8 mouse cellular contexts compared by ENCODE assay signal in genomic region chr2:170131981-170132460, GRCm38 (mm10). TPM values are rescaled to one million over a fixed set of nuclear protein-coding genes. Genes with fewer than 3 reads are reported as not detected.
DNase-seq lines count a peak whose midpoint lies in the region; ATAC-seq and TF ChIP-seq lines count a peak whose summit lies in the region.

No protein-coding gene starts in this region.

- H3K79me3 ChIP-seq in C2C12 (ENCODE audit: low read depth) = peaks cover 23% of the 10 kb centered on the region

- H3K9me3 ChIP-seq in forebrain, embryonic 14.5 days (replicated peaks; ENCODE audit: control insufficient read depth, low read length) = no peaks in the 10 kb centered on the region
- H3K9me3 ChIP-seq in liver, embryonic 12.5 days (replicated peaks) = no peaks in the 10 kb centered on the region

- H3K4me3 ChIP-seq in gastrocnemius, adult 2 months = peak overlapping the region; percentile 95
- peak overlapping the region; percentile 86 for H3K4me3 ChIP-seq in C2C12 (ENCODE audit: insufficient read depth, poor library complexity, severe bottlenecking)
- H3K4me3 ChIP-seq in forebrain, embryonic 14.5 days (ENCODE audit: low read depth, low read length) = peak overlapping the region; percentile 77
- peak overlapping the region; percentile 100 for H3K4me3 ChIP-seq in liver, embryonic 12.5 days

- H3K9ac ChIP-seq in forebrain, embryonic 14.5 days (ENCODE audit: low read length) = peak overlapping the region; percentile 21; the same call in 1 of the 2 replicates
- peak overlapping the region; percentile 99 for H3K9ac ChIP-seq in liver, embryonic 12.5 days

- peaks cover 25% of the 10 kb centered on the region for H3K4me1 ChIP-seq in forebrain, embryonic 14.5 days (ENCODE audit: control insufficient read depth, insufficient read depth, low read length)
- peaks cover 82% of the 10 kb centered on the region for H3K4me1 ChIP-seq in liver, embryonic 12.5 days

- no peak for ATAC-seq in forebrain, embryonic 14.5 days
- no peak for ATAC-seq in liver, embryonic 12.5 days
- ATAC-seq in megakaryocyte progenitor cell, adult 5-6 weeks (replicated peaks; ENCODE audit: poor library complexity) = no peak

- H3K27me3 ChIP-seq in C2C12 (ENCODE audit: control insufficient read depth, insufficient read depth, insufficient read length) = no peaks in the 10 kb centered on the region
- no peaks in the 10 kb centered on the region for H3K27me3 ChIP-seq in forebrain, embryonic 14.5 days (replicated peaks; ENCODE audit: control insufficient read depth, insufficient read depth, low read length)
- no peaks in the 10 kb centered on the region for H3K27me3 ChIP-seq in liver, embryonic 12.5 days (replicated peaks)

- intact Hi-C loops in gastrocnemius, adult 2 months (cut with DNase I) = loop anchor here (2.0 kb wide), 1 partner anchor 23 kb away; no protein-coding TSS in a partner anchor
- intact Hi-C loops in gastrocnemius, postnatal 14 days (cut with DNase I; ENCODE audit: low total_unique reads) = no loop called here

- peak overlapping the region; percentile 67 for H3K4me2 ChIP-seq in forebrain, embryonic 14.5 days (ENCODE audit: low read length)
- peak overlapping the region; percentile 98 for H3K4me2 ChIP-seq in liver, embryonic 12.5 days

- no peak for TF ChIP-seq CTCF in gastrocnemius, adult 2 months (IDR thresholded peaks at IDR 0.05)
- TF ChIP-seq CTCF in C2C12 (IDR thresholded peaks at IDR 0.05; ENCODE audit: control insufficient read depth, insufficient read depth, insufficient read length) = no peak

- H3K36me3 ChIP-seq in C2C12 (ENCODE audit: control insufficient read depth, insufficient read depth) = no peaks in the 10 kb centered on the region
- H3K36me3 ChIP-seq in forebrain, embryonic 14.5 days (ENCODE audit: control insufficient read depth, insufficient read depth, low read length) = no peaks in the 10 kb centered on the region
- no peaks in the 10 kb centered on the region for H3K36me3 ChIP-seq in liver, embryonic 12.5 days

- WGBS in forebrain, embryonic 14.5 days = 3% methylated on average over 10 of the region's 10 CpGs
- 6% methylated on average over 10 of the region's 10 CpGs for WGBS in liver, embryonic 12.5 days (ENCODE audit: insufficient replicate concordance)

- peak overlapping the region; percentile 13 for H3ac ChIP-seq in C2C12 (ENCODE audit: control insufficient read depth, insufficient read length, low read depth)

- peaks cover 35% of the 10 kb centered on the region for H3K79me2 ChIP-seq in C2C12 (ENCODE audit: control insufficient read depth, insufficient read depth)

- peak overlapping the region; percentile 84 for H3K27ac ChIP-seq in gastrocnemius, adult 2 months
- peak overlapping the region; percentile 31; the same call in 1 of the 2 replicates for H3K27ac ChIP-seq in forebrain, embryonic 14.5 days (ENCODE audit: low read depth, low read length)
- peak overlapping the region; percentile 96 for H3K27ac ChIP-seq in liver, embryonic 12.5 days

- peak; percentile 11 for DNase-seq in gastrocnemius, adult 2 months
- DNase-seq in gastrocnemius, postnatal 14 days = no peak
- peak; percentile 61 for DNase-seq in forebrain, embryonic 14.5 days (ENCODE audit: low spot score)
- no peak for DNase-seq in cerebellum, postnatal 25 days
- DNase-seq in cerebellum, adult 11-12 months = no peak

TF ChIP-seq in C2C12, 6 proteins besides CTCF, POLR2A, EP300 and RAD21:
- TF ChIP-seq FOSL1 (IDR thresholded peaks at IDR 0.05; ENCODE audit: insufficient read depth, low read length, poor library complexity, severe bottlenecking) (no peak), USF1 (IDR thresholded peaks at IDR 0.05; ENCODE audit: low read depth) (no peak), CEBPB (IDR thresholded peaks at IDR 0.05; ENCODE audit: low read depth) (no peak), MAX (IDR thresholded peaks at IDR 0.05) (no peak)

RNA-seq across cellular contexts. Expression of gene Zfp217, which starts 15.9 kb away (rescaled TPM):
- 1 to 10 TPM; 5.6 to 8.1 TPM for total RNA-seq in gastrocnemius, adult 2 months (2021)
- total RNA-seq in gastrocnemius, postnatal 14 days (2021) = 10 to 100 TPM in 1 of 2 experiments, 1 to 10 TPM in 1; 7.7 to 10.1 TPM
- polyA plus RNA-seq in C2C12 (2012; fragmentation: generic; extraction: Trizol) = 4.2 TPM
- polyA plus RNA-seq in forebrain, embryonic 14.5 days (2014; fragmentation: Nextera tagmentation; extraction: Ambion mirVana) = 1.7 and 1.8 TPM in 2 replicates
- polyA plus RNA-seq in liver, embryonic 12.5 days (2016; fragmentation: Nextera tagmentation; extraction: Ambion mirVana) = 3.8 and 4.5 TPM in 2 replicates
- total RNA-seq in megakaryocyte progenitor cell, adult 5-6 weeks (2015) = 23.6 and 30.2 TPM in 2 replicates
- 30.4 and 31.2 TPM in 2 replicates for total RNA-seq in megakaryocyte progenitor cell, adult 5-6 weeks (2017)

Comparison
In these comparisons a context has a peak if more than half of its experiments do, and no peak if none do; other contexts are left out.
1. DNase-seq: peak in gastrocnemius, adult 2 months (single experiment) and forebrain, embryonic 14.5 days (single experiment); none in gastrocnemius, postnatal 14 days (single experiment), cerebellum, postnatal 25 days (0 of 2) and cerebellum, adult 11-12 months (single experiment).
2. H3K27ac ChIP-seq: peak in every context shown above with its lines; median percentile 96 in liver, embryonic 12.5 days; 84 in gastrocnemius, adult 2 months; 31 in forebrain, embryonic 14.5 days.
3. Peak in every context shown above with its lines, with median percentiles within 50 percentile points of each other: H3K4me3 ChIP-seq.